Mouse (Mus musculus): Measurements from ENCODE around the gene Rfx2. TPM values are rescaled to one million over a fixed set of nuclear protein-coding genes. Genes with fewer than 3 reads are reported as not detected.

Gene Rfx2
- polyA plus RNA-seq, 1 experiment from 2014 or later = 4.0 TPM

DNA sequence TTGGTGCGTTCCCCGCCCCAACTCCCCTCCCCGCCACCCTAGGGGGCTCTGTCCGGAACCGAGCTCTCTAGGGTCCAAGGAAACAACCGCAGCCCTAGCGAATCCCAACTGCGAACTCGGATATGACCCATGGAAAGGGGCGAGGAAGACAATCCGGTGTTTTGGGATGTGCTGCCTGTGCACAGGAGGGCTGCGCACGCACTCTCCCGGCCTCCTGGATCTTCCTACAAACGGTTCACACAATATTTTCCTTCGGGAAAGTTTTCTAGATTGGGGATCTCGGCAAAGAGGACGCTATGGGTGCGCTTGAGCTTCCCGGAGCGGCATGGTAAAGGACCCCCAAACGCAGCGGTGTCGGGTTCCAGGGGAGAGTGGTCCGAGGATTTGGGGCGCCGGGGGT is 1.0 kb downstream of the Rfx2 start:
- DNase-seq (ENCODE audit: low spot score) = peak; percentile 63
- H3K4me1 ChIP-seq = peaks cover 19% of the 10 kb centered on the region
- peak overlapping the region; percentile 79 for H3K4me3 ChIP-seq
- no peaks in the 10 kb centered on the region for H3K9me3 ChIP-seq
- H3K27ac ChIP-seq (replicated peaks) = no peak overlapping the region
- no peaks in the 10 kb centered on the region for H3K36me3 ChIP-seq (replicated peaks)
- WGBS = under 1% methylated on average over 27 of the region's 27 CpGs
- peaks cover 59% of the 10 kb centered on the region for H3K27me3 ChIP-seq (replicated peaks; ENCODE audit: low read depth, poor library complexity, severe bottlenecking)

DNA sequence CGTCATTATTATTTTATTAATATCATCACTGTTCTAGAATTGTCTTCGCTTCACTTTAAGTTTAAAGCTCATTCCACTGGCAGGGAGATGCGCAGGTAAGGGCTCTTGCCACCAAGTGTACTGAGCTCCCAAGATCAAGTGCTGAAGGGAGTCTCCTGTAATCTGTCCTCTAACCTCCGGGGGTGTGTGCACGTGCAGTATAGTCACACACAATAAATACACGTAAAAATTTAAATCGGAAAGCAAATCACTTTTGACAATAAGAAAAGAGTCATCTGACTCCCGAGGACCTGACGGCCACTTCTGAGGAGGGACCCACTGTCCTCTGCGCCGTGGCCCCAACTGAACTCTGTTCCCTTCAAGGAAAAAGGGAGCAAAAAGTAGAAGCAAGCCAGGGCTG is 1.6 kb downstream of the Rfx2 start:
- H3K27ac ChIP-seq (replicated peaks) = no peak overlapping the region
- H3K4me1 ChIP-seq = peaks cover 24% of the 10 kb centered on the region
- peaks cover 59% of the 10 kb centered on the region for H3K27me3 ChIP-seq (replicated peaks; ENCODE audit: low read depth, poor library complexity, severe bottlenecking)
- WGBS = 21% methylated on average over 11 of the region's 11 CpGs
- no peak for DNase-seq (ENCODE audit: low spot score)
- H3K9me3 ChIP-seq = no peaks in the 10 kb centered on the region
- H3K36me3 ChIP-seq (replicated peaks) = no peaks in the 10 kb centered on the region
- peak overlapping the region; percentile 79 for H3K4me3 ChIP-seq

- Histone ChIP-seq H3K4me3 (no peak overlapping the region), H3K36me3 (replicated peaks) (no peaks in the 10 kb centered on the region), H3K4me1 (peaks cover 24% of the 10 kb centered on the region), H3K27ac (replicated peaks) (no peak overlapping the region), H3K9me3 (no peaks in the 10 kb centered on the region), H3K27me3 (replicated peaks; ENCODE audit: low read depth, poor library complexity, severe bottlenecking) (peaks cover 41% of the 10 kb centered on the region)
- no peak for DNase-seq (ENCODE audit: low spot score)
- WGBS = 86% methylated on average over 2 of the region's 2 CpGs
Measured at GRCm38 (mm10) chr17:56826718-56827117, 4.1 kb downstream of the Rfx2 start.

DNA sequence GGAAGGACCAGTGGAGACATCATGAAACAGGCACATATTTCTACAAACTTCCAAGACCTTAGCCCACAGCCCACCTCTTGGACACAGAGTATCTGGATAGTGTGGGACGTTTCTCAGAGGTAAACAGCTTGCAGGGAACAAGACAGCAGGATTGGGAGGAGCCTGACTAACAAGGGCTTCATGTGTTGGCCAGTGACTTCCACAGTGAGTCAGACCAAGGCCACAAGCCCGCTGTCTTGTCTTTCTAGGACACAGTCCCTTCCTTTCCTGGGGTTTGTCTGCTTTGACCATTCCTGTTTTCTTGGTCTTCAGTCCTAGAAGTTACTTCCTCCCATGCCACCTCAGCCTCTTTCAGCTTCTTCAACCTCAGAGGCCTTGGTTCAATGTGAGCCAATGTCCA is 7.5 kb downstream of the Rfx2 start:
- 60% methylated on average over 2 of the region's 2 CpGs for WGBS
- DNase-seq (ENCODE audit: low spot score) = no peak

DNA sequence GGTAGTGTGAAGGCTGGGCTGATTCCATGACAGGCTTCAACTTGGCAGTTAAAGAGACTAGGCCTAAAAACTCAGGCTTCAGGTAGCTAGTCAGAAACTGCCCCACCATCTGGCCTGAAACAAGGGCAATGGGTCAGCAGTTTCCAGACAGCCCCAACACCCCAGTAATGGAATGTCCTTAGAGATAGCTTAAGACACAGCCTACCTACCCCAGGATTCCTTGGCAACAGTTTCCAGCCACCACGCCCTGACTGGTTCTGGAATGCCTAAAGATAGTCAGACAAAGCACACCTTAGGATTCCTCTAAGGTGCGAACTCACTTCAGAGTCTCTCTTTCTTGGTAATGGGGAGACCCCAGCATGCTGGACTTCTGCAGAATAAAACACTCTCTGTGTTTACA is 8.4 kb downstream of the Rfx2 start:
- no peak for DNase-seq (ENCODE audit: low spot score)
- Histone ChIP-seq H3K36me3 (replicated peaks) (no peaks in the 10 kb centered on the region), H3K27ac (replicated peaks) (no peak overlapping the region), H3K4me3 (no peak overlapping the region), H3K9me3 (no peaks in the 10 kb centered on the region), H3K27me3 (replicated peaks; ENCODE audit: low read depth, poor library complexity, severe bottlenecking) (peaks cover 5% of the 10 kb centered on the region), H3K4me1 (peaks cover 10% of the 10 kb centered on the region)
- 80% methylated on average over 2 of the region's 2 CpGs for WGBS

More for the DNA sequence above, 7.5 kb downstream of the Rfx2 start:
- H3K4me1 ChIP-seq = peaks cover 10% of the 10 kb centered on the region
- peaks cover 14% of the 10 kb centered on the region for H3K27me3 ChIP-seq (replicated peaks; ENCODE audit: low read depth, poor library complexity, severe bottlenecking)
- H3K9me3 ChIP-seq = no peaks in the 10 kb centered on the region
- no peaks in the 10 kb centered on the region for H3K36me3 ChIP-seq (replicated peaks)
- H3K27ac ChIP-seq (replicated peaks) = no peak overlapping the region
- H3K4me3 ChIP-seq = no peak overlapping the region

GRCm38 (mm10) chr17:56819694-56820111 is 11.1 kb downstream of the Rfx2 start:
- Histone ChIP-seq H3K4me3 (no peak overlapping the region), H3K27me3 (replicated peaks; ENCODE audit: low read depth, poor library complexity, severe bottlenecking) (peaks cover 8% of the 10 kb centered on the region), H3K36me3 (replicated peaks) (no peaks in the 10 kb centered on the region), H3K9me3 (no peaks in the 10 kb centered on the region), H3K4me1 (peaks cover 17% of the 10 kb centered on the region), H3K27ac (replicated peaks) (no peak overlapping the region)
- WGBS = 81% methylated on average over 8 of the region's 8 CpGs
- no peak for DNase-seq (ENCODE audit: low spot score)

- no peak for DNase-seq (ENCODE audit: low spot score)
- WGBS = 78% methylated on average over 6 of the region's 6 CpGs
- Histone ChIP-seq H3K27ac (replicated peaks) (no peak overlapping the region), H3K36me3 (replicated peaks) (no peaks in the 10 kb centered on the region), H3K27me3 (replicated peaks; ENCODE audit: low read depth, poor library complexity, severe bottlenecking) (peaks cover 8% of the 10 kb centered on the region), H3K4me3 (no peak overlapping the region), H3K4me1 (peaks cover 19% of the 10 kb centered on the region), H3K9me3 (no peaks in the 10 kb centered on the region)
Measured at GRCm38 (mm10) chr17:56819032-56819545, 11.7 kb downstream of the Rfx2 start.

DNA sequence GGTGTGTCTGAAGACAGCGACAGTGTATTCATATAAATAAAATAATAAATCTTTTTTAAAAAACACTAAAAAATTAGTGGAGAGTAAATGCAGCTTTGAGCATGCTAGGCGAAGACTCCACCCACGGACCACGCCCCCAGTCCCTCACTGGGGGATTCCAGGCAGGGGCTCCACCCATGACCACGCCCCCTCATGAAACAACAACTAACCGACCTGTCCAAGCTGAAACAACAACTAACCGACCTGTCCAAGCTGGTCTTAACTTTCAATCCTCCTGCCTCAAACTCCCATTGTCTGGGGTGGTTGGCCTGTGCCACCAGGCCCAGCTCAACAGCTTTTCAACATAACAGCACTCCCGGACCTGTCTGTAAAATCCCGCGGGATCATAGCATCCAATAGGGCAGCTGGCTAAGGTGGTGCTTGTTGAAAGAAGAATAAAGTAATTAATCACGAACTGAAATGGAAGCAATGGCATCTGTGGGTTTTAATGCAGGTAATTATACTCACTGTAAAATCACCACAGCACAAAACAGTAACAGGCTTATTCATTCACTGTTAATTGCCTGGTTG is 12.7 kb downstream of the Rfx2 start:
- no peak overlapping the region; the same call in 1 of the 2 replicates for H3K4me3 ChIP-seq
- H3K4me1 ChIP-seq = peaks cover 27% of the 10 kb centered on the region

DNA sequence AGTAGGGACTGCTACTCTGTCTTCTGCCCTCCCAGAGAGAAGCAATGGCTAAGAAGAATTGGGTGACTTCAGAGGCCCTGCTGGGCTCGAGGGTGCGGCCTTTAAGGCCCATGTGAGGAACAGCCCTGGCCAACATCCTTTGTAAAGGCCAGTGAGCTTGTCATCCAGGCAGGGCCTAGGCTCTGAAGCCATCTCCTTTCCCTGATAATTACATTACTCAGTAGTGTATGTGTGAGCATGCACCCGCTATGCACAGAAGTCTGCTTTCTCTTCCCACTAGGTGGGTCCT is 15.8 kb downstream of the Rfx2 start:
- H3K9me3 ChIP-seq = no peaks in the 10 kb centered on the region
- H3K4me3 ChIP-seq = no peak overlapping the region
- H3K36me3 ChIP-seq (replicated peaks) = no peaks in the 10 kb centered on the region
- peaks cover 38% of the 10 kb centered on the region for H3K4me1 ChIP-seq
- peaks cover 23% of the 10 kb centered on the region for H3K27me3 ChIP-seq (replicated peaks; ENCODE audit: low read depth, poor library complexity, severe bottlenecking)
- peak overlapping the region; percentile 75 for H3K27ac ChIP-seq (replicated peaks)
- WGBS = 67% methylated on average over 3 of the region's 3 CpGs
- DNase-seq (ENCODE audit: low spot score) = no peak

More for the DNA sequence above, 12.7 kb downstream of the Rfx2 start:
- H3K36me3 ChIP-seq (replicated peaks) = no peaks in the 10 kb centered on the region
- peak; percentile 28 for DNase-seq (ENCODE audit: low spot score)
- no peaks in the 10 kb centered on the region for H3K9me3 ChIP-seq
- WGBS = 31% methylated on average over 11 of the region's 11 CpGs
- peaks cover 16% of the 10 kb centered on the region for H3K27me3 ChIP-seq (replicated peaks; ENCODE audit: low read depth, poor library complexity, severe bottlenecking)
- no peak overlapping the region for H3K27ac ChIP-seq (replicated peaks)

DNA sequence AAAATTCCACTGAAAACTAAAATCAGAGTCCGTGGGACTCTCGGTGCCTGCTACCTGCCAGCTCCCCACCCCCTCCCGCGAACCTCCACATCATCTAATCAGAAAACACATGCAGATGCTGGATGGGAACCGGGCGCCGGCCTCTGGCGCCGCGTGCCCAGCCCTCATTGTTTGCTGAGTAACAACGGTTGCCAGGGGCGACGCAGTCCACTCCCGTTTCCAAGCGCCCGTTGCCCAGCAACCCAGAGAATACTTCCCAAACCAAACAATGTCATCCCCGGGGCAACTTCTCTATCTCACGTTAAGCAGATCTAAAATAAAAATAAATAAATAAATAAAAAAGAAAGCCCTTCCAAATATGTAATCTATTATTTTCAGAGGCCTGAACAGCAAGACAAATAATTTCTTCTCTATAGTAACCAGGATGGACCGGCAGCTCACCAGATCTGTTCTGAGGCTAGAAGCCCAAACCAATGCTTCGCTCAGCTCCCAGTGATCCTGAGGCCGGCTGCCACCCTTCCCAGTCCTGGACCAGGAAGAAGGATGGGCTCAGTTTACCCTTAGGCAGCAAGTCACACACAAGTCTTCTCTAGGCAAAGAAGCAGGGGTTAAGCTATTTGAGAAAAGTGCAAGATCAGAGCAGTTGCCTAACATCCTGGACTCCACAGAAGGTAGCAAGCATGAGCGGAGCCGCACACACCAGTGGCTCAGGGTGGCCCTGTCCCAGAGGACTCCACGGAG is 16.3 kb downstream of the Rfx2 start:
- peak; percentile 93 for DNase-seq (ENCODE audit: low spot score)
- 14% methylated on average over 24 of the region's 24 CpGs for WGBS
- Histone ChIP-seq H3K4me3 (no peak overlapping the region), H3K4me1 (peaks cover 36% of the 10 kb centered on the region), H3K27ac (replicated peaks) (peak overlapping the region; percentile 75), H3K9me3 (no peaks in the 10 kb centered on the region), H3K36me3 (replicated peaks) (no peaks in the 10 kb centered on the region), H3K27me3 (replicated peaks; ENCODE audit: low read depth, poor library complexity, severe bottlenecking) (peaks cover 27% of the 10 kb centered on the region)

DNA sequence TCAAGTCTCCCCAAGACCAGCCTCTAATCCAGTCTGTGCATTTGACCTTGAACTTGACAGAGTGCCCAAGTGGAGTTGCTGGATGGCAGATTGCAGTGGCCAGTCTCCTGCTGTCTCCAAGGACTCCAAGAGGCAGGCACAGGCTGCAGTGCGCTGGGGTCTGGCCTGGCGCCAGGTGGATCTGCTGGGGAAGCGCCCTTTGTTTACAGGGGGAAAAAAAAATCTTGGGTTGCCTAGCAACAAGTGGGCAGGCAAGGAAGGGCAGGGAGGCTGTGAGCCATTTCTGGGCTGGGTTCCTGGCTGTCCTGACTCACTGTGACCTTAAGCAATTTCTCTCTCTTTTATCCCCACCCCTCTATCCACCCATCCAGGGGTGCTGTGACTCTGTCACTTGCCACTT is 20.6 kb downstream of the Rfx2 start:
- Histone ChIP-seq H3K27me3 (replicated peaks; ENCODE audit: low read depth, poor library complexity, severe bottlenecking) (peaks cover 37% of the 10 kb centered on the region), H3K36me3 (replicated peaks) (no peaks in the 10 kb centered on the region), H3K27ac (replicated peaks) (peak overlapping the region; percentile 57; the same call in 1 of the 2 replicates), H3K9me3 (no peaks in the 10 kb centered on the region), H3K4me3 (no peak overlapping the region), H3K4me1 (peaks cover 33% of the 10 kb centered on the region)
- DNase-seq (ENCODE audit: low spot score) = peak; percentile 75
- WGBS = 12% methylated on average over 3 of the region's 3 CpGs

- peaks cover 32% of the 10 kb centered on the region for H3K27me3 ChIP-seq (replicated peaks; ENCODE audit: low read depth, poor library complexity, severe bottlenecking)
- 10% methylated on average over 9 of the region's 9 CpGs for WGBS
Measured at GRCm38 (mm10) chr17:56808518-56808917, 22.3 kb downstream of the Rfx2 start.

DNA sequence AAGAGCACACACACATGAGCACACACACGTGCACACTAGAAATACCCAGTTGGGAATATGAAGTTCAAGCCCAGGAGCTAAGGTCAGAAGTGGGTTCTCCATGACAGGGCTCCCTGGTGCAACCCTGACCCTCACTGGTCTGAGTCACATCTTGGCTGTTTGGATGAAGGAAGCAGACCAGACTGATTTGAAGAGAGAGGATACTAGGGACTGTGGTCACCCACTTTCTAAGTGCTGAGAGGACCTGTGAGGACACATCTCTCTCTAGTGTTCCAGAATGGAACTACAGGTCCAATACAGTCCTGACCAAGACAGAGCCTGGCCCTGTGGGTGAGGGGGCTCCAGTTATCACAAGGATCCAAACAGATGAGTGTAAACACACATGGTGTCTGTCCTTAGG is 25.0 kb downstream of the Rfx2 start:
- 89% methylated on average over 1 of the region's 1 CpGs for WGBS
- H3K36me3 ChIP-seq (replicated peaks) = peaks cover 5% of the 10 kb centered on the region; the same call in 1 of the 2 replicates
- H3K4me3 ChIP-seq = no peak overlapping the region
- no peak overlapping the region for H3K27ac ChIP-seq (replicated peaks)
- H3K9me3 ChIP-seq = no peaks in the 10 kb centered on the region
- DNase-seq (ENCODE audit: low spot score) = no peak
- H3K27me3 ChIP-seq (replicated peaks; ENCODE audit: low read depth, poor library complexity, severe bottlenecking) = peaks cover 22% of the 10 kb centered on the region
- H3K4me1 ChIP-seq = peaks cover 10% of the 10 kb centered on the region

More at GRCm38 (mm10) chr17:56808518-56808917, 22.3 kb downstream of the Rfx2 start:
- H3K9me3 ChIP-seq = no peaks in the 10 kb centered on the region
- H3K4me3 ChIP-seq = no peak overlapping the region
- H3K36me3 ChIP-seq (replicated peaks) = no peaks in the 10 kb centered on the region
- DNase-seq (ENCODE audit: low spot score) = peak; percentile 83
- peaks cover 15% of the 10 kb centered on the region for H3K4me1 ChIP-seq
- no peak overlapping the region for H3K27ac ChIP-seq (replicated peaks)
